Mouse (Mus musculus): ENCODE data around the gene Fam102a.

The Fam102a gene

GRCm38 (mm10) chr2:32495185-32495726 lies 39.9 kb upstream of the Fam102a start:
- H3K9me3 ChIP-seq (ENCODE audit: low read length): peaks cover 11% of the 10 kb centered on the region
- TF ChIP-seq CTCF (conservative IDR thresholded peaks at IDR 0.05; ENCODE audit: low read length) (no peak), NANOG (IDR thresholded peaks at IDR 0.05; ENCODE audit: borderline replicate concordance, low read length) (no peak), POU5F1 (IDR thresholded peaks at IDR 0.05; ENCODE audit: borderline replicate concordance, low read length) (no peak)
- peaks cover 5% of the 10 kb centered on the region; the same call in 1 of the 2 replicates for H3K27me3 ChIP-seq (ENCODE audit: insufficient read depth, low read length)
- peaks cover 56% of the 10 kb centered on the region for H3K4me1 ChIP-seq (replicated peaks; ENCODE audit: low read depth, low read length)
- H3K36me3 ChIP-seq (ENCODE audit: insufficient read depth, low read length): no peaks in the 10 kb centered on the region
- H3K4me3 ChIP-seq (replicated peaks; ENCODE audit: low read length): peak overlapping the region; percentile 53

- Histone ChIP-seq H3K36me3 (ENCODE audit: insufficient read depth, low read length) (no peaks in the 10 kb centered on the region), H3K4me3 (replicated peaks; ENCODE audit: low read length) (no peak overlapping the region), H3K27me3 (ENCODE audit: insufficient read depth, low read length) (peaks cover 5% of the 10 kb centered on the region; the same call in 1 of the 2 replicates), H3K9me3 (ENCODE audit: low read length) (peaks cover 11% of the 10 kb centered on the region), H3K4me1 (replicated peaks; ENCODE audit: low read depth, low read length) (peaks cover 58% of the 10 kb centered on the region)
- no peak for TF ChIP-seq POU5F1 (IDR thresholded peaks at IDR 0.05; ENCODE audit: borderline replicate concordance, low read length)
- no peak for TF ChIP-seq CTCF (conservative IDR thresholded peaks at IDR 0.05; ENCODE audit: low read length)
- TF ChIP-seq NANOG (IDR thresholded peaks at IDR 0.05; ENCODE audit: borderline replicate concordance, low read length): no peak
These were observed 38.9 kb upstream of the Fam102a start for GRCm38 (mm10) chr2:32496190-32496589.

- peaks cover 11% of the 10 kb centered on the region for H3K9me3 ChIP-seq (ENCODE audit: low read length)
- H3K27me3 ChIP-seq (ENCODE audit: insufficient read depth, low read length): peaks cover 5% of the 10 kb centered on the region; the same call in 1 of the 2 replicates
- no peak overlapping the region for H3K4me3 ChIP-seq (replicated peaks; ENCODE audit: low read length)
- H3K4me1 ChIP-seq (replicated peaks; ENCODE audit: low read depth, low read length): peaks cover 47% of the 10 kb centered on the region
- no peaks in the 10 kb centered on the region for H3K36me3 ChIP-seq (ENCODE audit: insufficient read depth, low read length)
- TF ChIP-seq CTCF (conservative IDR thresholded peaks at IDR 0.05; ENCODE audit: low read length) (no peak), NANOG (IDR thresholded peaks at IDR 0.05; ENCODE audit: borderline replicate concordance, low read length) (no peak), POU5F1 (IDR thresholded peaks at IDR 0.05; ENCODE audit: borderline replicate concordance, low read length) (no peak)
These were observed 35.8 kb upstream of the Fam102a start for GRCm38 (mm10) chr2:32499365-32499764.

- peaks cover 11% of the 10 kb centered on the region for H3K9me3 ChIP-seq (ENCODE audit: low read length)
- H3K27me3 ChIP-seq (ENCODE audit: insufficient read depth, low read length): no peaks in the 10 kb centered on the region
- TF ChIP-seq CTCF (conservative IDR thresholded peaks at IDR 0.05; ENCODE audit: low read length) (no peak), POU5F1 (IDR thresholded peaks at IDR 0.05; ENCODE audit: borderline replicate concordance, low read length) (no peak)
- no peak overlapping the region for H3K4me3 ChIP-seq (replicated peaks; ENCODE audit: low read length)
- no peaks in the 10 kb centered on the region for H3K36me3 ChIP-seq (ENCODE audit: insufficient read depth, low read length)
- peaks cover 36% of the 10 kb centered on the region for H3K4me1 ChIP-seq (replicated peaks; ENCODE audit: low read depth, low read length)
These were observed 34.7 kb upstream of the Fam102a start for GRCm38 (mm10) chr2:32500461-32500860.

- Histone ChIP-seq H3K36me3 (ENCODE audit: insufficient read depth, low read length) (no peaks in the 10 kb centered on the region), H3K4me3 (replicated peaks; ENCODE audit: low read length) (0 out of 2 replicates have a peak overlapping the region, but pooled peaks have one; percentile 13), H3K9me3 (ENCODE audit: low read length) (peaks cover 16% of the 10 kb centered on the region), H3K4me1 (replicated peaks; ENCODE audit: low read depth, low read length) (peaks cover 29% of the 10 kb centered on the region), H3K27me3 (ENCODE audit: insufficient read depth, low read length) (no peaks in the 10 kb centered on the region)
- TF ChIP-seq POU5F1 (IDR thresholded peaks at IDR 0.05; ENCODE audit: borderline replicate concordance, low read length) (no peak), NANOG (IDR thresholded peaks at IDR 0.05; ENCODE audit: borderline replicate concordance, low read length) (no peak), CTCF (conservative IDR thresholded peaks at IDR 0.05; ENCODE audit: low read length) (no peak)
These were observed 33.3 kb upstream of the Fam102a start for GRCm38 (mm10) chr2:32501754-32502324.

GRCm38 (mm10) chr2:32502843-32503242 lies 32.3 kb upstream of the Fam102a start:
- no peak overlapping the region for H3K4me3 ChIP-seq (replicated peaks; ENCODE audit: low read length)
- no peaks in the 10 kb centered on the region for H3K27me3 ChIP-seq (ENCODE audit: insufficient read depth, low read length)
- TF ChIP-seq POU5F1 (IDR thresholded peaks at IDR 0.05; ENCODE audit: borderline replicate concordance, low read length) (no peak), NANOG (IDR thresholded peaks at IDR 0.05; ENCODE audit: borderline replicate concordance, low read length) (no peak), CTCF (conservative IDR thresholded peaks at IDR 0.05; ENCODE audit: low read length) (no peak)
- H3K4me1 ChIP-seq (replicated peaks; ENCODE audit: low read depth, low read length): peaks cover 31% of the 10 kb centered on the region
- no peaks in the 10 kb centered on the region for H3K36me3 ChIP-seq (ENCODE audit: insufficient read depth, low read length)
- H3K9me3 ChIP-seq (ENCODE audit: low read length): peaks cover 16% of the 10 kb centered on the region

- Histone ChIP-seq H3K4me3 (replicated peaks; ENCODE audit: low read length) (no peak overlapping the region), H3K27me3 (ENCODE audit: insufficient read depth, low read length) (no peaks in the 10 kb centered on the region), H3K36me3 (ENCODE audit: insufficient read depth, low read length) (no peaks in the 10 kb centered on the region), H3K4me1 (replicated peaks; ENCODE audit: low read depth, low read length) (peaks cover 36% of the 10 kb centered on the region), H3K9me3 (ENCODE audit: low read length) (peaks cover 14% of the 10 kb centered on the region)
- no peak for TF ChIP-seq NANOG (IDR thresholded peaks at IDR 0.05; ENCODE audit: borderline replicate concordance, low read length)
- no peak for TF ChIP-seq POU5F1 (IDR thresholded peaks at IDR 0.05; ENCODE audit: borderline replicate concordance, low read length)
- TF ChIP-seq CTCF (conservative IDR thresholded peaks at IDR 0.05; ENCODE audit: low read length): no peak
These were observed 31.5 kb upstream of the Fam102a start for GRCm38 (mm10) chr2:32503588-32503987.

GRCm38 (mm10) chr2:32505536-32505935 lies 29.6 kb upstream of the Fam102a start:
- no peak overlapping the region for H3K4me3 ChIP-seq (replicated peaks; ENCODE audit: low read length)
- TF ChIP-seq POU5F1 (IDR thresholded peaks at IDR 0.05; ENCODE audit: borderline replicate concordance, low read length) (no peak), CTCF (conservative IDR thresholded peaks at IDR 0.05; ENCODE audit: low read length) (peak; percentile 45)
- peaks cover 5% of the 10 kb centered on the region for H3K9me3 ChIP-seq (ENCODE audit: low read length)
- no peaks in the 10 kb centered on the region for H3K27me3 ChIP-seq (ENCODE audit: insufficient read depth, low read length)
- H3K4me1 ChIP-seq (replicated peaks; ENCODE audit: low read depth, low read length): peaks cover 55% of the 10 kb centered on the region
- H3K36me3 ChIP-seq (ENCODE audit: insufficient read depth, low read length): no peaks in the 10 kb centered on the region

All from E14TG2a.4 (cell line).